12 mouse cellular contexts compared by ENCODE assay signal in genomic region chr13:28759026-28759425, GRCm38 (mm10).
DNase-seq lines count a peak whose midpoint lies in the region; ATAC-seq and TF ChIP-seq lines count a peak whose summit lies in the region.
"Had no signal": no experiment of that assay in that cellular context is flagged by ENCODE, and none has a peak within 500 bp of the region (broad histone marks: within the 10 kb centered on the region; RNA-seq: fewer than 3 reads in every experiment).

No protein-coding gene starts in this region.

- WGBS in intestine, embryonic 14.5 days = 33% methylated on average over 3 of the region's 3 CpGs
- WGBS in intestine, embryonic 16.5 days = 31% methylated on average over 3 of the region's 3 CpGs
- 38% methylated on average over 3 of the region's 3 CpGs for WGBS in midbrain, embryonic 12.5 days
- 49% methylated on average over 3 of the region's 3 CpGs for WGBS in midbrain, embryonic 16.5 days
- 26% methylated on average over 3 of the region's 3 CpGs for WGBS in stomach, embryonic 16.5 days

- intact Hi-C loops in gastrocnemius, adult 2 months (cut with DNase I) = loop anchor here (5.0 kb wide), 2 partner anchors 37 to 193 kb away; partner anchors contain the start of gene Sox4

- TF ChIP-seq CTCF in gastrocnemius, adult 2 months (IDR thresholded peaks at IDR 0.05) = no peak

- H3K27me3 ChIP-seq in intestine, embryonic 14.5 days (replicated peaks; ENCODE audit: control insufficient read depth, insufficient read depth, low read length) = no peaks in the 10 kb centered on the region
- H3K27me3 ChIP-seq in intestine, embryonic 16.5 days (replicated peaks; ENCODE audit: control insufficient read depth, insufficient read depth, low read length) = no peaks in the 10 kb centered on the region
- H3K27me3 ChIP-seq in midbrain, embryonic 12.5 days = no peaks in the 10 kb centered on the region
- H3K27me3 ChIP-seq in midbrain, embryonic 16.5 days (ENCODE audit: control insufficient read depth, insufficient read depth, low read depth, low read length) = no peaks in the 10 kb centered on the region
- no peaks in the 10 kb centered on the region for H3K27me3 ChIP-seq in stomach, embryonic 16.5 days (ENCODE audit: control insufficient read depth, insufficient read depth, low read length)
- H3K27me3 ChIP-seq: forebrain, embryonic 12.5 days had no signal

- no peak for DNase-seq in intestine, embryonic 14.5 days (ENCODE audit: low spot score)
- DNase-seq in gastrocnemius, adult 2 months = peak; percentile 60
- DNase-seq in frontal cortex, adult 2 months (ENCODE audit: extremely low spot score in 1 of 2, low spot score in 1 of 2) = no peak
- DNase-seq in cerebellum, adult 9-10 months = no peak
- DNase-seq: cerebellum, adult 9-11 months; lung, postnatal 10 days had no signal

- H3K36me3 ChIP-seq in intestine, embryonic 14.5 days (ENCODE audit: control insufficient read depth, insufficient read depth, low read length) = no peaks in the 10 kb centered on the region
- no peaks in the 10 kb centered on the region for H3K36me3 ChIP-seq in intestine, embryonic 16.5 days (ENCODE audit: control insufficient read depth, insufficient read depth, low read length)
- no peaks in the 10 kb centered on the region for H3K36me3 ChIP-seq in midbrain, embryonic 12.5 days
- H3K36me3 ChIP-seq in midbrain, embryonic 16.5 days (ENCODE audit: control insufficient read depth, insufficient read depth, low read length) = no peaks in the 10 kb centered on the region
- no peaks in the 10 kb centered on the region for H3K36me3 ChIP-seq in stomach, embryonic 16.5 days (ENCODE audit: control insufficient read depth, insufficient read depth, low read length)
- H3K36me3 ChIP-seq: forebrain, embryonic 12.5 days had no signal

- H3K9me3 ChIP-seq in intestine, embryonic 14.5 days (ENCODE audit: control insufficient read depth, low read length) = no peaks in the 10 kb centered on the region
- no peaks in the 10 kb centered on the region for H3K9me3 ChIP-seq in intestine, embryonic 16.5 days (ENCODE audit: control insufficient read depth, low read length)
- no peaks in the 10 kb centered on the region for H3K9me3 ChIP-seq in midbrain, embryonic 12.5 days
- no peaks in the 10 kb centered on the region for H3K9me3 ChIP-seq in midbrain, embryonic 16.5 days (replicated peaks; ENCODE audit: control insufficient read depth, low read length, poor library complexity, severe bottlenecking)
- H3K9me3 ChIP-seq in stomach, embryonic 16.5 days (replicated peaks; ENCODE audit: control insufficient read depth, low read length) = no peaks in the 10 kb centered on the region
- H3K9me3 ChIP-seq: forebrain, embryonic 12.5 days had no signal

- peaks cover 30% of the 10 kb centered on the region for H3K4me1 ChIP-seq in intestine, embryonic 14.5 days (replicated peaks; ENCODE audit: control insufficient read depth, insufficient read depth, low read length)
- H3K4me1 ChIP-seq in intestine, embryonic 16.5 days (ENCODE audit: control insufficient read depth, insufficient read depth, low read length) = peaks cover 30% of the 10 kb centered on the region
- peaks cover 44% of the 10 kb centered on the region for H3K4me1 ChIP-seq in midbrain, embryonic 12.5 days
- H3K4me1 ChIP-seq in midbrain, embryonic 16.5 days (ENCODE audit: control insufficient read depth, insufficient read depth, low read length) = peaks cover 21% of the 10 kb centered on the region
- H3K4me1 ChIP-seq in stomach, embryonic 16.5 days (ENCODE audit: control insufficient read depth, insufficient read depth, low read length) = peaks cover 23% of the 10 kb centered on the region

- ATAC-seq in intestine, embryonic 14.5 days (replicated peaks; ENCODE audit: low FRiP score, low TSS enrichment, low read depth) = no peak
- ATAC-seq in intestine, embryonic 16.5 days = no peak
- ATAC-seq in midbrain, embryonic 12.5 days (ENCODE audit: low FRiP score, low read depth) = no peak
- ATAC-seq in midbrain, embryonic 16.5 days = no peak
- no peak for ATAC-seq in stomach, embryonic 16.5 days (ENCODE audit: insufficient read depth, low FRiP score)
- ATAC-seq: CD4-positive, CD25-positive, alpha-beta regulatory T cell, adult 4 months had no signal

- no peak overlapping the region for H3K4me3 ChIP-seq in intestine, embryonic 14.5 days (ENCODE audit: low read depth, low read length)
- H3K4me3 ChIP-seq in intestine, embryonic 16.5 days (ENCODE audit: low read length) = no peak overlapping the region
- H3K4me3 ChIP-seq in midbrain, embryonic 12.5 days = no peak overlapping the region
- H3K4me3 ChIP-seq in midbrain, embryonic 16.5 days (ENCODE audit: low read depth, low read length) = no peak overlapping the region
- peak overlapping the region; percentile 73 for H3K4me3 ChIP-seq in gastrocnemius, adult 2 months
- no peak overlapping the region for H3K4me3 ChIP-seq in stomach, embryonic 16.5 days (replicated peaks; ENCODE audit: low read length)

- peak overlapping the region; percentile 93 for H3K27ac ChIP-seq in intestine, embryonic 14.5 days (ENCODE audit: low read depth)
- H3K27ac ChIP-seq in intestine, embryonic 16.5 days (ENCODE audit: low read length) = no peak overlapping the region
- 0 out of 2 replicates have a peak overlapping the region, but pooled peaks have one; percentile 30 for H3K27ac ChIP-seq in midbrain, embryonic 12.5 days (replicated peaks)
- no peak overlapping the region for H3K27ac ChIP-seq in midbrain, embryonic 16.5 days (ENCODE audit: low read length)
- H3K27ac ChIP-seq in gastrocnemius, adult 2 months = peak overlapping the region; percentile 89
- peak overlapping the region; percentile 64 for H3K27ac ChIP-seq in stomach, embryonic 16.5 days (ENCODE audit: low read length)

- H3K9ac ChIP-seq in intestine, embryonic 14.5 days (ENCODE audit: low read length) = no peak overlapping the region
- H3K9ac ChIP-seq in intestine, embryonic 16.5 days (ENCODE audit: low read depth, low read length) = no peak overlapping the region
- H3K9ac ChIP-seq in midbrain, embryonic 12.5 days (replicated peaks) = no peak overlapping the region
- no peak overlapping the region for H3K9ac ChIP-seq in midbrain, embryonic 16.5 days (ENCODE audit: low read depth, low read length)
- no peak overlapping the region for H3K9ac ChIP-seq in stomach, embryonic 16.5 days (ENCODE audit: low read length)

- H3K4me2 ChIP-seq in intestine, embryonic 14.5 days (ENCODE audit: low read length) = no peak overlapping the region
- no peak overlapping the region for H3K4me2 ChIP-seq in intestine, embryonic 16.5 days (ENCODE audit: low read depth, low read length)
- H3K4me2 ChIP-seq in midbrain, embryonic 12.5 days (replicated peaks) = no peak overlapping the region
- no peak overlapping the region for H3K4me2 ChIP-seq in midbrain, embryonic 16.5 days (ENCODE audit: low read length)
- H3K4me2 ChIP-seq in stomach, embryonic 16.5 days (ENCODE audit: low read depth, low read length) = no peak overlapping the region

Comparison
In these comparisons a context has a peak if more than half of its experiments do, and no peak if none do; other contexts are left out.
1. H3K27ac ChIP-seq: peak in intestine, embryonic 14.5 days (single experiment), midbrain, embryonic 12.5 days (single experiment), gastrocnemius, adult 2 months (single experiment) and stomach, embryonic 16.5 days (single experiment); none in intestine, embryonic 16.5 days (single experiment) and midbrain, embryonic 16.5 days (single experiment).